Mouse (Mus musculus): ENCODE results near the gene Ubr1.
A peak's percentile ranks its signal among the peaks of the same experiment; 100 is the strongest.
"Not testable (repeated sequence)": the region's sequence is repeated elsewhere in the genome, so short reads cannot be mapped to it uniquely, and the experiment has no call there.

Gene Ubr1

GRCm38 (mm10) chr2:120970559-120971080 lies at the start of gene Ubr1:
Gene Ubr1 (minus strand): TSS chr2:120970715.
- DNase-seq (ENCODE audit: inconsistent age in 2 of 2, low spot score in 1 of 2), result peak; percentile 90 to 94

GRCm38 (mm10) chr2:121017151-121017550 lies 46.6 kb upstream of the Ubr1 start:
- DNase-seq (ENCODE audit: inconsistent age in 2 of 2, low spot score in 1 of 2), result no peak

GRCm38 (mm10) chr2:121016226-121016625 lies 45.7 kb upstream of the Ubr1 start:
- DNase-seq (ENCODE audit: inconsistent age in 2 of 2, low spot score in 1 of 2), result no peak

GRCm38 (mm10) chr2:121015507-121015906 lies 45.0 kb upstream of the Ubr1 start:
- no peak for DNase-seq (ENCODE audit: inconsistent age in 2 of 2, low spot score in 1 of 2)

GRCm38 (mm10) chr2:121012676-121013075 lies 42.2 kb upstream of the Ubr1 start:
- no peak for DNase-seq (ENCODE audit: inconsistent age in 2 of 2, low spot score in 1 of 2)

GRCm38 (mm10) chr2:121009071-121009677 lies 38.7 kb upstream of the Ubr1 start:
- DNase-seq (ENCODE audit: inconsistent age in 2 of 2, low spot score in 1 of 2), result no peak

- no peak for DNase-seq (ENCODE audit: inconsistent age in 2 of 2, low spot score in 1 of 2)
Measured at GRCm38 (mm10) chr2:121008664-121009007, 38.1 kb upstream of the Ubr1 start.

GRCm38 (mm10) chr2:121007925-121008663 lies 37.6 kb upstream of the Ubr1 start, which contains the start of gene Ccndbp1:
Gene Ccndbp1 (plus strand): TSS chr2:121008403.
- peak; percentile 93 to 98 for DNase-seq (ENCODE audit: inconsistent age in 2 of 2, low spot score in 1 of 2)

GRCm38 (mm10) chr2:121006986-121007385 lies 36.5 kb upstream of the Ubr1 start:
- no peak for DNase-seq (ENCODE audit: inconsistent age in 2 of 2, low spot score in 1 of 2)

GRCm38 (mm10) chr2:121004018-121004811 lies 33.7 kb upstream of the Ubr1 start:
- no peak for DNase-seq (ENCODE audit: inconsistent age in 2 of 2, low spot score in 1 of 2)

- DNase-seq (ENCODE audit: inconsistent age in 2 of 2, low spot score in 1 of 2), result peak in 1 of 2 experiments; percentile 56
Measured at GRCm38 (mm10) chr2:121003586-121003985, 33.1 kb upstream of the Ubr1 start.

GRCm38 (mm10) chr2:120998863-120999262 lies 28.3 kb upstream of the Ubr1 start:
- no peak for DNase-seq (ENCODE audit: inconsistent age in 2 of 2, low spot score in 1 of 2)

GRCm38 (mm10) chr2:120996607-120997006 lies 26.1 kb upstream of the Ubr1 start:
- DNase-seq (ENCODE audit: inconsistent age in 2 of 2, low spot score in 1 of 2), result not testable (repeated sequence)

- no peak for DNase-seq (ENCODE audit: inconsistent age in 2 of 2, low spot score in 1 of 2)
Measured at GRCm38 (mm10) chr2:120991196-120991595, 20.7 kb upstream of the Ubr1 start.

- no peak for DNase-seq (ENCODE audit: inconsistent age in 2 of 2, low spot score in 1 of 2)
Measured at GRCm38 (mm10) chr2:120985241-120985640, 14.7 kb upstream of the Ubr1 start.

GRCm38 (mm10) chr2:120983611-120984010 lies 13.1 kb upstream of the Ubr1 start:
- no peak for DNase-seq (ENCODE audit: inconsistent age in 2 of 2, low spot score in 1 of 2)

GRCm38 (mm10) chr2:120980861-120981260 lies 10.3 kb upstream of the Ubr1 start:
- no peak for DNase-seq (ENCODE audit: inconsistent age in 2 of 2, low spot score in 1 of 2)

GRCm38 (mm10) chr2:120979819-120980218 lies 9.3 kb upstream of the Ubr1 start:
- DNase-seq (ENCODE audit: inconsistent age in 2 of 2, low spot score in 1 of 2), result peak; percentile 26 to 60

GRCm38 (mm10) chr2:120978693-120979037 lies 8.2 kb upstream of the Ubr1 start:
- DNase-seq (ENCODE audit: inconsistent age in 2 of 2, low spot score in 1 of 2), result peak in 1 of 2 experiments; percentile 32

- DNase-seq (ENCODE audit: inconsistent age in 2 of 2, low spot score in 1 of 2), result peak in 1 of 2 experiments; percentile 32
Measured at GRCm38 (mm10) chr2:120977926-120978692, 7.6 kb upstream of the Ubr1 start.
